ENCODE assay signal across 8 mouse cellular contexts in the genomic region with DNA sequence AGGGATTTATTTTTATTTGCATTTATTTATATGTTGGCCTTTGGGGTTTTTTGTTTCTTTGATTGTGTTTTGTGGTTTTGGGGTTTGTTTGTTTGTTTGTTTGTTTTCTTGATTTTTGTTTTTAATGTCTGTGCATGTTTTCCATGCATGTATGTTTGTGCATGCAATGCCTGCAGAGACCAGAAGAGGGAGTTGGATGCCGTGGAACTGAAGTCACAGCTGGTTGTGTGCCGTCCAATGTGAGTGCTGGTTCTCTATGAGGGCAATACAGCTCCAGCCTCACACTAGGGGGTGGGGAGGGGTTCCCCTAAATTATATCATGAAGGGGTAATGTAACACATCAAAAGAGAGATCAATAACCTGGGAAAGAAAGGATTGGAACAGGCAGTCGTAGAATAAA. TPM values are rescaled to one million over a fixed set of nuclear protein-coding genes. Genes with fewer than 3 reads are reported as not detected.
A peak's percentile ranks its signal among the peaks of the same experiment; 100 is the strongest.
DNase-seq lines count a peak whose midpoint lies in the region; ATAC-seq and TF ChIP-seq lines count a peak whose summit lies in the region.

No protein-coding gene starts in this region.

- no peak overlapping the region for H3K4me2 ChIP-seq in lung, embryonic 14.5 days
- no peak overlapping the region for H3K4me2 ChIP-seq in embryonic facial prominence, embryonic 11.5 days (ENCODE audit: low read depth, low read length)
- H3K4me2 ChIP-seq in stomach, postnatal 0 days (replicated peaks; ENCODE audit: low read depth), result no peak overlapping the region

- H3K4me3 ChIP-seq in cerebellum, adult 2 months (replicated peaks; ENCODE audit: insufficient read depth, low read depth, low read length), result no peak overlapping the region
- no peak overlapping the region for H3K4me3 ChIP-seq in lung, embryonic 14.5 days (ENCODE audit: low read depth, low read length)
- H3K4me3 ChIP-seq in embryonic facial prominence, embryonic 11.5 days (ENCODE audit: low read depth, low read length), result no peak overlapping the region
- no peak overlapping the region for H3K4me3 ChIP-seq in stomach, postnatal 0 days (ENCODE audit: low read depth, low read length)

- H3K4me1 ChIP-seq in cerebellum, adult 2 months (ENCODE audit: control insufficient read depth, insufficient read depth, low read length), result no peaks in the 10 kb centered on the region
- no peaks in the 10 kb centered on the region for H3K4me1 ChIP-seq in lung, embryonic 14.5 days (ENCODE audit: insufficient read depth)
- no peaks in the 10 kb centered on the region for H3K4me1 ChIP-seq in embryonic facial prominence, embryonic 11.5 days (ENCODE audit: control insufficient read depth, insufficient read depth, low read length)
- no peaks in the 10 kb centered on the region for H3K4me1 ChIP-seq in stomach, postnatal 0 days (replicated peaks; ENCODE audit: control insufficient read depth, insufficient read depth)

- no peak for TF ChIP-seq EP300 in stomach, postnatal 0 days (optimal IDR thresholded peaks at IDR 0.05)

- no peak overlapping the region for H3K27ac ChIP-seq in cerebellum, adult 2 months (ENCODE audit: insufficient read depth, low read length)
- H3K27ac ChIP-seq in lung, embryonic 14.5 days (ENCODE audit: low read depth), result no peak overlapping the region
- H3K27ac ChIP-seq in embryonic facial prominence, embryonic 11.5 days (replicated peaks; ENCODE audit: low read depth, low read length), result no peak overlapping the region
- no peak overlapping the region for H3K27ac ChIP-seq in stomach, postnatal 0 days (replicated peaks)

- no peak for TF ChIP-seq POLR2A in cerebellum, adult 2 months (IDR thresholded peaks at IDR 0.05; ENCODE audit: borderline replicate concordance, insufficient read depth, low read length)

- peak; percentile 38; the same call in 1 of the 2 replicates for TF ChIP-seq CTCF in cerebellum, adult 2 months (IDR thresholded peaks at IDR 0.05; ENCODE audit: borderline replicate concordance, insufficient read depth, low read depth, low read length)
- TF ChIP-seq CTCF in lung, embryonic 14.5 days (IDR thresholded peaks at IDR 0.05; ENCODE audit: low read depth), result peak; percentile 72
- TF ChIP-seq CTCF in stomach, postnatal 0 days (IDR thresholded peaks at IDR 0.05; ENCODE audit: low read depth), result peak; percentile 76

- H3K36me3 ChIP-seq in lung, embryonic 14.5 days (ENCODE audit: insufficient read depth), result no peaks in the 10 kb centered on the region
- H3K36me3 ChIP-seq in embryonic facial prominence, embryonic 11.5 days (replicated peaks; ENCODE audit: control insufficient read depth, insufficient read depth, low read depth, low read length), result no peaks in the 10 kb centered on the region
- no peaks in the 10 kb centered on the region for H3K36me3 ChIP-seq in stomach, postnatal 0 days (ENCODE audit: control insufficient read depth, insufficient read depth, low read length)

- H3K9ac ChIP-seq in lung, embryonic 14.5 days, result no peak overlapping the region
- H3K9ac ChIP-seq in embryonic facial prominence, embryonic 11.5 days (replicated peaks; ENCODE audit: low read length), result no peak overlapping the region
- H3K9ac ChIP-seq in stomach, postnatal 0 days (ENCODE audit: low read length), result no peak overlapping the region

- DNase-seq in cerebellum, adult 2 months, result no peak
- no peak for DNase-seq in cerebellum, adult 11 months
- DNase-seq in lung, embryonic 14.5 days, result peak; percentile 46
- DNase-seq in lung, postnatal 25 days (ENCODE audit: low spot score), result no peak
- peak; percentile 55 for DNase-seq in embryonic facial prominence, embryonic 11.5 days (ENCODE audit: low spot score)
- DNase-seq in stomach, postnatal 0 days (ENCODE audit: low spot score), result no peak
- no peak for DNase-seq in cerebellum, adult 8-10 months
- no peak for DNase-seq in urinary bladder, postnatal 14 days (ENCODE audit: low spot score)

- ATAC-seq in lung, embryonic 14.5 days (ENCODE audit: insufficient read depth), result no peak
- no peak for ATAC-seq in embryonic facial prominence, embryonic 11.5 days (replicated peaks; ENCODE audit: insufficient number of reproducible peaks, low FRiP score, low TSS enrichment, low read depth)
- no peak for ATAC-seq in stomach, postnatal 0 days (ENCODE audit: low FRiP score, low TSS enrichment)

- no peaks in the 10 kb centered on the region for H3K27me3 ChIP-seq in cerebellum, adult 2 months (ENCODE audit: control insufficient read depth, insufficient read depth, low read length)
- no peaks in the 10 kb centered on the region for H3K27me3 ChIP-seq in lung, embryonic 14.5 days (ENCODE audit: insufficient read depth, low read length)
- no peaks in the 10 kb centered on the region for H3K27me3 ChIP-seq in embryonic facial prominence, embryonic 11.5 days (ENCODE audit: control insufficient read depth, insufficient read depth, low read length)
- H3K27me3 ChIP-seq in stomach, postnatal 0 days (ENCODE audit: control insufficient read depth, insufficient read depth, low read length), result no peaks in the 10 kb centered on the region

- WGBS in cerebellum, adult 2 months, result 43% methylated on average over 3 of the region's 3 CpGs
- 53% methylated on average over 3 of the region's 3 CpGs for WGBS in lung, embryonic 14.5 days
- 48% methylated on average over 3 of the region's 3 CpGs for WGBS in embryonic facial prominence, embryonic 11.5 days
- 61% methylated on average over 3 of the region's 3 CpGs for WGBS in stomach, postnatal 0 days

- no peaks in the 10 kb centered on the region for H3K9me3 ChIP-seq in lung, embryonic 14.5 days (ENCODE audit: low read depth, low read length)
- H3K9me3 ChIP-seq in embryonic facial prominence, embryonic 11.5 days (replicated peaks; ENCODE audit: control insufficient read depth, low read length), result no peaks in the 10 kb centered on the region
- H3K9me3 ChIP-seq in stomach, postnatal 0 days (ENCODE audit: control insufficient read depth, low read length), result no peaks in the 10 kb centered on the region

RNA-seq across cellular contexts. Expression of gene Lca5, which starts 58.2 kb away (rescaled TPM):
- 8.4 and 9.0 TPM in 2 replicates for polyA plus RNA-seq in cerebellum, adult 2 months (2012; rRNA removed)
- 28.0 and 28.4 TPM in 2 replicates for polyA plus RNA-seq in lung, embryonic 14.5 days (2014; fragmentation: Nextera tagmentation; extraction: Ambion mirVana)
- 22.5 and 27.1 TPM in 2 replicates for polyA plus RNA-seq in embryonic facial prominence, embryonic 11.5 days (2014; fragmentation: Nextera tagmentation; extraction: Ambion mirVana)
- polyA plus RNA-seq in stomach, postnatal 0 days (2015; fragmentation: Nextera tagmentation; extraction: Ambion mirVana), result 4.8 and 6.5 TPM in 2 replicates

Comparison
In these comparisons a context has a peak if more than half of its experiments do, and no peak if none do; other contexts are left out.
1. DNase-seq: peak in lung, embryonic 14.5 days (single experiment) and embryonic facial prominence, embryonic 11.5 days (single experiment); none in cerebellum, adult 2 months (0 of 2), cerebellum, adult 11 months (single experiment), lung, postnatal 25 days (single experiment), stomach, postnatal 0 days (single experiment), cerebellum, adult 8-10 months (single experiment) and urinary bladder, postnatal 14 days (single experiment).
2. Peak in every context shown above with its lines, with median percentiles within 50 percentile points of each other: CTCF ChIP-seq.